Mouse (Mus musculus): Measurements from ENCODE around the gene A830031A19Rik.

Gene A830031A19Rik

GRCm38 (mm10) chr11:24095656-24096353 is 21.0 kb upstream of the A830031A19Rik start:
- no peak for DNase-seq (ENCODE audit: low read depth)

GRCm38 (mm10) chr11:24095236-24095635 is 20.4 kb upstream of the A830031A19Rik start:
- DNase-seq (ENCODE audit: low read depth): no peak

DNA sequence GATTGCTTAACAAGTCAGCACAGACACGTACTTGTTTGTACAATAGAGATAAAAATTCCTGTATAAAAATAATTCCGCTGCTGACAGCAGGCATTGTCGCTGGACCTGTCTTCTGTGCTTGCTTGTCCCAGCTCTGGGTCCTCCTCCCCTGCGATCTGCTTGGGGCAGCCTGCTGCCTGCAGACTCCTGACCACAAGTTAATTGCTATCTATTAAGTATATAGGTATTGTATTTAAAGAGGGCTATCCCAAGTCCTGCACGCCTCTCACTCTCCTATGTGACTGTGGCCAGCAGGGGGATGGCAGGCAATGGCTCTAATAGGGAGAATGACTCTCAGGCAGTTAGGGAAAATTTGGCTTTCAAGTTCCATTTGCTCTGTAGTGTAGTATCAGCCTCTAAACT is 19.2 kb upstream of the A830031A19Rik start:
- no peak for DNase-seq (ENCODE audit: low read depth)

- no peak for DNase-seq (ENCODE audit: low read depth)
Observed at GRCm38 (mm10) chr11:24092618-24093017, 17.8 kb upstream of the A830031A19Rik start.

DNA sequence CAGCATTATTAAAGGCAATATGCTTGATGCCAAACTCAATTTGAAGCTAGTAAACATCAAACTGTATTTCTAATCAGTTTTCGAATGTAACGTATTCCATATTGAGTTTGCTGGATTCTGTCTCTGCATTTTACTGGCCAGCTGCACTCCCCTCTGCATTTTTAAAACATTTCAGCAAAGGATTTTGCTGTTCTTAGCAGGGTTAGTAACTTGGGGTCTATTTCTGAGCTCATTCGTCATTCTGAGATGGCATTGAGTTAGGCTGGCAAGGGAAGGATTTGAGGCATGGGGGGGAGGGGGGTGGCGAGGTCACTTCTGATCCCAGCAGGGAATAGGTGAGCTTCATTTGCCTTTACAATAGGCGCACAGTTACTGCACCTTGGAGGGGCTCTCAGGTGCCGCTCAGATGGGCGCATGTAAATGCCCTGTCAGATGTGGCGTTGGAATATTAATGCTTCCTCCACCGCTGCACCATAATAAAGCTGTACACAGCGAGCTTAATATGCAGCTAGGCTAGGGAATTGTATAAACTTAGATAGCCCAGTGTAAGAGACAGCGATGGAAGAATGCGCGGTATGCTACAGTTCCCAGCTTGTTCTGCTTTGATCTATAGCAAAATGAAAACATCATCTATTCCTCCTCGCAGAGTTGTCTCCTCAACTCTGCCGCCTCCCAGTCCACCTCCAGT is 16.7 kb upstream of the A830031A19Rik start:
- DNase-seq (ENCODE audit: low read depth): no peak

GRCm38 (mm10) chr11:24090443-24090842 is 15.6 kb upstream of the A830031A19Rik start:
- DNase-seq (ENCODE audit: low read depth): no peak

DNA sequence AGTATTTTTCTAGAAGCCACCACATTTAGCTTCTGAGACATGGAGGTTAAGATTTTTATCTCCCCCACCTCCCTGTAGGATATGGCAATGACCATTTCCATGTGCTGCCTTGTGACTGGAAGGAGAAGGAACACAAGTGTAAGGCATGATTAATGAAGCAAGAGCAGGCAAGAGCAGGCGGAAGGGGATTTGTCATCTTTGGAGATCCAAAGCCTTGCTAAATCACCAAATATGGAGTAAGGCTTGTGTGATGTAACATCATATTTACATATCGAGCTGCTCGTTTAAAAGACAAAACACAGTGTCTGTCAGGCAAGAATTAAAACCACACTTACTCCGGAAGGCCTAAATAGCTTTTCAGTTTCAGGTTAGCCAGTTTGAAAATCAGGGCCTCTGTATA is 12.2 kb upstream of the A830031A19Rik start:
- DNase-seq (ENCODE audit: low read depth): no peak

- no peak for DNase-seq (ENCODE audit: low read depth)
Observed at GRCm38 (mm10) chr11:24085986-24086385, 11.1 kb upstream of the A830031A19Rik start.

DNA sequence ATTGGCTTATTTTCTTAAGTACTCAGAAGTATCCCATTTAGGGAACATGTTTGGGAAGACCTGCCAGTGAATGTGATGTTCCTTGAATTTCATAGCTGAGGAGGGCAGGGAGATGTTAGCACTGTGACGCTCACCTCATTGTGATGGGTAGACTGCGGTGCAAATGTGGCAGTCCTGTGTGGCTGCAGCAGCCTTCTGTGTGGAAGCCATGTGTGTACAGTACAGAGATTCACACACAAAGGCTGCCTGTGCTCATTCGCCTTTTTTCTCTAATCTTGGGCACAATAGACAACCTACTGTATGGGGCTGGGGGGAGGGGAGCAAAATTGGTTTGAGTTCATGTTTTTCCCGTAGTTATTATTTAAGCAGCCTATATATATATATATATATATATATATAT is 9.7 kb upstream of the A830031A19Rik start:
- DNase-seq (ENCODE audit: low read depth): no peak

DNA sequence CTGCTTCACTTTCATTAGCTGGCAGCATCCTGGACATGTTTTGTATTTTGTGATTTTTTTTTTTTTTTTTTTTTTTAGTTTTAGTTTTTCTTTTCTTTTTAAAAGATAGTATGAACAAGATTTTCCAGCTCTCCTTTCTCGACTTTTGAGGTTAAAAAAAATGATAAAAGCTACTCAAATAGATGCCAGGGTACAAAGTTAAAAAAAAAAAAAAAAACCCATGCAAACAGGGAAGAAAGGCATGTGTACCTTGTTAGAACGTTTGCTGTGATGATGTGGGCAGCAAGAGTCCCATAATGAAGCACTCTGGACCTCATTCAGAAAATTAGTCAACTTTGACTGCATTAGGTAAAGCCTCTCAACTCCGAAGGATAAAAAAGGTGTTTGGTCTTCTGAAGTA is 9.2 kb upstream of the A830031A19Rik start:
- no peak for DNase-seq (ENCODE audit: low read depth)

- no peak for DNase-seq (ENCODE audit: low read depth)
Observed at GRCm38 (mm10) chr11:24083423-24083822, 8.6 kb upstream of the A830031A19Rik start.

DNA sequence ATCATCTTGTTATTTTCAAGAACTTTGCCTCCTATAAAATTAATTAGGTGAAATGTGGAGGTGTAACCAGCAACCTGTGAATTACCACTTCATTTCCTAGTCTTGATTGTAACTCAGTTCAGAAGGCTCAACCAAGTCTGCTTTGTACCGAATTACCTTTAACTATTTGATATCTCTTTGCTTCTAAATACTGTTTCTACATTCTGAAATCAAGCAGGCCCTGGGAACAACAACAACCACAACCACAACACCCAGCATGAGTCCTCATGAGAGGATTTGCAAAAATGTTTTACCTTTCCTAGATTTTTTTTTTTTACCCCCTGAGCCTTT is 8.2 kb upstream of the A830031A19Rik start:
- DNase-seq (ENCODE audit: low read depth): no peak

- no peak for DNase-seq (ENCODE audit: low read depth)
Observed at GRCm38 (mm10) chr11:24082385-24083075, 7.7 kb upstream of the A830031A19Rik start.

DNA sequence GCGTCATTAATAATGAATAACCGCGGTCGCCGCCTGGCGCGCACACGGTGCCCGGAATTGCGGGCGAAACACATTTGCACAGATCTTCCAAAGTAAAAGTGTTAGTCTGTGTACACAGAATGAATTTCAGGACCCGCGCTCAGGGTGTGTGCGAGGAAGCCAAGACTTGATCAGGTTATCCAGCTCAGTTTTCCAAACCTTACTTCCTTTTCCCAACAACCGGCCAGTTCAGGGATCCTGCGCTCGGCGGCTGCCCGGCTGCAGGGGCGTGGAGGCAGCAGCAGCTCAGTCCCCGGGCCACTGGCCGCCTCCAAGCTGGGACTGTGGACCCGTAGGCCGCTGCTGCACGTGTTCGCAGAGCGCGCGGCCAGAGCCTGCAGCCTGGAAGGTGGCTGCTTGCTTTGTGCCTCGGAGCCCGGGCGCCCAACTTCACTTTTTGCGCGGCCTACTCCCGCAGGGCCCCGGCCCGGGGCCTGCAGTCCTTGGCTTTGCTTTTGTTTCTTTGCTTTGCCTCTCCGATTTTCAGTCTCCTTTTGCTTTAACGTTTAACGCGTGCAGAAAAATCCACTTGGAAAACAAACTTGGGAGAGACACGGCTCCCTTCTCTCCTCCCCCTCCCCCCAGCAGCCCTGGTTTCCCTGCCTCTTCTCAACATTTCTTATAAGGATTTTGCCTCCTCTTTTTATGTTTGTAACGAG is 7.0 kb upstream of the A830031A19Rik start:
- no peak for DNase-seq (ENCODE audit: low read depth)

DNA sequence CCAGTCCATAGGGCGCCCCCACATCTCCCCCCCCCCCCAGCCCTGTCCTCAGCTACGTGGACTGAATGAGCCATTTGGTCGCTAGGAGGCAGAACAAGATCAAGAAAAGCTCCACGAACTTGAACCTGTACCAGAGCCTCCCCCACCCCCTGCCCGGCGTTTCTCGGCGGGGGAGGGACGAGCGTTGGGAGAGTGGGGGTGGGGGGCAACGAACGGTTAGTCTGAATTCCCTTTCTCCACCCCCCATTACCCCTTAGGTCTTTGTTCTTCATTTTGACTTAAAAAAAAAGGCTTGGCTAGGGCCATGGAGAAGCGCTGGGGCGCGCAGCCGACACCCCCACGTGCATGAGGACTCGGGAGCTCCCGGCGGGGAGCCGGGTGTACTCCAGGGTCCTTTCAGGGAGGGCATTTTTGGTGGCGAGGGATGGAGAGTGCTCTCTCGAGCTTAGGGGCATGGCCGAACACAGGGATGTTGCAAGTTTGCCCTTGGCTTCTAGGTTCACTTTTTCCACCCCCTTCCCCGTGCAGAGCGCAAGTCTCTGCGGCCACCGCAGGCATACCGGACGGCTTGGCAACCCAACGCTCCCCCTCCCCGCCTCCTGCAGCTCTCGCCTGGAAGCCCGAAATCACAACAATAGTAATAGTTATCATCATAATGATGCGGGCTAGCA is 6.3 kb upstream of the A830031A19Rik start:
- peak; percentile 40 for DNase-seq (ENCODE audit: low read depth)

GRCm38 (mm10) chr11:24080541-24080940 is 5.7 kb upstream of the A830031A19Rik start:
- DNase-seq (ENCODE audit: low read depth): no peak

DNA sequence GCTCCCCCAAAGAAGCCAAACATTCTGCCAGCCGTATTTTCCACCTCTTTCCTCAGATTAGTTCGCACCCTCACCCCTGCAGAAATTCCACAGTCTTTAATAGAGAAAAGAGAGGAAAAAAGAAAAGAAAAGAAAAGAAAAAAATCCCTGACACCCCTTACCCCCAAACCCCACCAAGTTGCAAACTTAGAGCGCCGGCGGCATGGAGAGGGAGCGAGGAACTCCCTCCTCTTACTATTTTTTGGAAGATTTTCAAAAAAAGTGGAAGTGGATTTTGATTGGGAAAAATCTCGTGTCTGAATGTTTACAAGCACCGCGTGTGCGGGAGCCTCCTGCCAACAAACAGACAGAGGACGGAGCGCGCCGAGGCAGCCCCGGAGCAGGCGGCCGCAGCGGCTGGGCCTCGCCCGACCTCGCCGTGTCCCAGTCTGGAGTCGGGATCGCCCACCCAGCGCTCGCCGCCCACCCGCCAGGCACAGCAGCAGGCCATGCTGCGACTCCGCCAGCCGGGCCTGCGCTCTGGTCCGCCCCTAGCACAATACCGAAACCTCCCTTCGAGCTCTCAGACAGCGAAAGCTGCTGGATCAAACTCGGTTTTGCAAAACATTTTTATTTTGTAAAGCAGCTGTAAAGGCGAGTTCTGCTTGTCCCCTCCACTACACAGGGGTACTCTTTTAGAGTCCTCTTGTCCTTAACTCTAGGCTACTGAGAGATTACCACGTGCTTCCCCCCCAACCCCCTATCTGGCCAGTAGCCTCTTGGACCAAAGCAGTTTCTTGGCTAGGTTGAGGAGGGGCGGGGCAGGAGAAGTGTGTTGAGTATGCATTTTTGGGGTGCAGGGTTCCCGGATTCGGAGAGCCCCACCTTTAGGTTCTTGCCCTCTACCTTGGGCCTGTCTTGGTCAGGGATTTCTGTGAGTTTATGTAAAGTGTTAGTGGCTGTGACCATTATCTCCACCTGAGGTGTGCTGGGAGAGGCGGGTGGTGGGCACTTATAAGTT is 4.8 kb upstream of the A830031A19Rik start:
- no peak for DNase-seq (ENCODE audit: low read depth)

DNA sequence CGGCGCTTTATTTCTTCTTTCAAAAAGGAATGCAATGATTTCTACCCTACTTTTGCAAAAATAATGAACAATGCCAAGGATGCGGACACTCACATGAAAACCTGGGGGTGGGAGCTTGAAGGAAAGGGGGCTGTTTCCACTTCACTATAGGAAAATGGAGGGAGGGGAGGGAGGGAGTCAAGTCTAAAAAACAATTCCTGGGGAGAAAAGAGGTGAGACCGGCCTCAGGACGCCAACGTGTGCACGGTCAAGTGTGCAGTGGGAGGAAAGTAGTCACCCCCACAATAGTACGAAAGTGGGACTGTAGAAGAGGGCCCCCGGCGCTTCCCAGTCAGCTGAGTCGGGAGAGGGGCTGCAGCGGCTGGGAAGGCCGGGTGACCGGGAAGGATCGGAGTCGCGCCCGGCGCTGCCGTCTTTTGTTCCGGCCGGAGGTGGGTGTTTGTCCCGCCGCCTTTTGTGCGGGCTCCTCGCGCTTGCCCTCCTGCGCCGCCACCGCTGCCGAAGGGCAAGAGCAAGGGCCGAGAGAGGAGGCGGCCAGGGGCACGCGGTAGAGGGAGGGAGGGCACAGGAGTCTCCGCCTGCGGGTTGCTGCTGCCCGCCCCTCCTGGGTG is 4.0 kb upstream of the A830031A19Rik start:
- DNase-seq (ENCODE audit: low read depth): no peak

- DNase-seq (ENCODE audit: low read depth): no peak
Observed at GRCm38 (mm10) chr11:24077795-24078705, 3.2 kb upstream of the A830031A19Rik start, which contains the start of gene Bcl11a. Gene Bcl11a, plus strand, starts transcription at chr11:24078056.

All from NIH3T3 (cell line).